Comparison of ENCODE assay signal across 12 mouse cellular contexts in the genomic region with DNA sequence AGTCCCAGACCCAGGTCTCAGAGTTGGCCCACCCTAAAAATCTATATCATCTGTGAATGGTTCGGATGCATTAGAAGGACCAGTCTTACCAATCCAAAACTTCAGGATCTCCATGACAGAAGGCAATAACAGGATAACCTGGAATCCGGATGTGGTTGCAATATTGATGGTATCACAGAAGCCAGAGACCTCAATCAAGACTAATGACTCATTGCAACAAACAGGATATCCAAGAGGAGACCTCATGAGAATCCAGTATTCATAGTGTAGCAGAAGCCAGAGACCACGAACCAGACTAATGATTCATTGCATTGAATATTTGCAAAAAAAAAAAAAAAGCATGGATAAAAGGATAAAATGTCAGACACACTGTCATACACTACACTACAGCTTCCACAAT.
"Had no signal": no experiment of that assay in that cellular context is flagged by ENCODE, and none has a peak within 500 bp of the region (broad histone marks: within the 10 kb centered on the region; RNA-seq: fewer than 3 reads in every experiment).

No protein-coding gene starts in this region.

- DNase-seq: liver, postnatal 0 days; lung, adult 2 months; lung, postnatal 14 days; lung, postnatal 36 days; midbrain, embryonic 14.5 days; retina, postnatal 1 day; right cerebral cortex, postnatal 14 days; thymus, adult 18-20 months; thymus, postnatal 14 days; thymus, postnatal 36 days had no signal

- ATAC-seq: liver, postnatal 0 days; lung, postnatal 0 days; midbrain, embryonic 16.5 days had no signal
